Mouse (Mus musculus) CD8-positive naive resting alpha-beta T cell, adult 2 months (primary cell): ENCODE results near the gene Atg101.
A peak's percentile ranks its signal among the peaks of the same experiment; 100 is the strongest.

Experiments used
- DNase-seq, 2 experiments: peaks; one replicate each; pipeline ENCODE4 v3.0.0; 2022; ENCODE audit warnings: low read depth in 2 of 2, low spot score in 2 of 2

Gene Atg101

DNA sequence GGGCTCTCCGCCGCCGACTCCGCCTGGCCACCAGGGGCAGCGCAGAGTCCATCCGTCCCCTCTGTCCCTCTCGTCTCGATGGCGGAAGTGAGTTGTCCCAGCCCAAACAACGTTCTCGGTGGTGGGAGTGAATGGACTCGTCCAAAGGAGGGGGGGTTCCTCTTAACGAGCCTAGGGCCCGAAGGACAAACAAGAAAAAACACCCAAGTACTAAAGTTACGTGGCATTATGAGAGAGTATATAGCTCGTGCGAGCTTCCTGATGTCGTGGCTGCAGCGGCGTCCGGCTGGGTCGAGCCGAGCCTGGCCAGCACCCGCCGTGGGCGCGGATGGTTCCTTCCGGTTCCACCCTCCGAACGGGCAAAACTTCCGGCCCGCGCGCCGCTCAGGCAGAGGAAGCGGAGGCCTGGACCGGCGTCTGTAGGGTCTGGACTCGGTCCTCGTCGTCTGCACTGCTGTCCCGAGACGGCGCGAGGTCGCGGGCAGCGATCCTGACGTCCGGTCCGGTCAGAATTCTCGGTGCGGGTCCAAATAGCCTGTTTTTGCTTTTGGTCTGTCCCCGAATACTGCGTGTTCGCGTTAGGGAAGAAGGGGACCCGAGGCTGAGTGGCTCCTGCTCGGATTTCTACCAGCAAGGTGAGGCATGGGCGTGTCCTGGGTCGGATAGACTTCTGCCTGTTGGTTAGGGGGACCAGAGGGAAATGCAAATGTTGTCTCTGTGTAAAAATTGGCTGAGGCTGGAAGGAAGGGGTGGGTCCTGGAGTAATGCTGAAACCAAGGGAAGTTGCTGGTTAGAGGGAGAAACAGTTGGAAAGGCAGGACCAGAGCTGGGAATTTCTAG, at the start of gene Atg101:
Atg101 (plus strand) TSS at position 362 of the 840 bp plus-strand sequence.
- DNase-seq, result peak; percentile 96 to 97

DNA sequence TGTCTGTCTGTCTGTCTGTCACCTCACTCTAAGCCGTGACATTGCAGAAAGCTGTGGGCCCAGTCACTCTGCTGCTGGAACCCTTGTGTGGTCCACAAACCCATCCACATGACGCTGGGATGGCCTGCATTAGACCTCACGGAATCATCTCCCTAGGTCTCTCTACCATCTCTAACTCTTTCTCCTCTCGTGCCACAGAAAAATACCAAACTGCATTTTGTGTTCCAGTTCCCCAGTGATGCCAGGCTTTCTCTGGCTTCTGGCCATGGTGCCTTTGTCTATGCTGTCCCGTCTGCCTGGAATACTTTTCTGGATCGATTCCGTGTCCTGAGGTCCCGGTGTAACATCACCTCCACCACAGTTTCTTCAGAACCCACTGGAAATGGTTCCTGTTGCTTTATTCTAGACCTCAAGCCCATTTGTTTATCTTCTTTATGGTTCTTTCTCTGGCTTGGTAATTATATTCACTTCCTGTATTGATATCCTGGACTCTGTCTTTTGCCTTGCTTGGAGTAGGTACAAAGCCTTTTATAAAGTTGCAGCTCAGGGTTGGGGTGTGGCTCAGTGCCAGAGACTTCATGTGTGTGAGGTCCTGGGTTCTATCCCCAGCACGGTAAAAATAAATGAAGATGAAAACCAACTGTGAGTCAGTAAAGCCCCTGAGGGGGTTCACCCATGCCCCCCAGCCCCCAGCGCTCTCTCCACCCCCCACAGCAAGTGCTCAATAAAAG, 49.3 kb upstream of the Atg101 start:
- DNase-seq, result no peak

DNA sequence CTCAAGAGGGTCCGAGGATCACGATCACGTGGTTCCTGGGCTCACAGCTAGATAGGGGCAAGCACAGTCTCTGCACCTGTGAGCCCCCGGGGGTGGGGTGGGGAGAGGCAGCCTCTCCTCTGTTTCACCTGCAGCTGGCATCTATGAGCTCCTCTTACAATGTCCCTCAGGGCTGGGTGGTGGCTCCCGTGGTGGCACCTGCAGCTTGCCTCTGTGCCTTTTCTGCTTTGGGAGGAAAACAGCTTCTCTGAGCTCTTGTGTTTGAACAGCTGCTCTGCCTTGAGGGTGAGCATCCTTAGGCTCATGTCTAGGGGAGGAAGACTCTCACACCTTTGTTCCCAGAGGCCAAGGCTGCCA, 48.8 kb upstream of the Atg101 start:
- DNase-seq, result no peak

DNA sequence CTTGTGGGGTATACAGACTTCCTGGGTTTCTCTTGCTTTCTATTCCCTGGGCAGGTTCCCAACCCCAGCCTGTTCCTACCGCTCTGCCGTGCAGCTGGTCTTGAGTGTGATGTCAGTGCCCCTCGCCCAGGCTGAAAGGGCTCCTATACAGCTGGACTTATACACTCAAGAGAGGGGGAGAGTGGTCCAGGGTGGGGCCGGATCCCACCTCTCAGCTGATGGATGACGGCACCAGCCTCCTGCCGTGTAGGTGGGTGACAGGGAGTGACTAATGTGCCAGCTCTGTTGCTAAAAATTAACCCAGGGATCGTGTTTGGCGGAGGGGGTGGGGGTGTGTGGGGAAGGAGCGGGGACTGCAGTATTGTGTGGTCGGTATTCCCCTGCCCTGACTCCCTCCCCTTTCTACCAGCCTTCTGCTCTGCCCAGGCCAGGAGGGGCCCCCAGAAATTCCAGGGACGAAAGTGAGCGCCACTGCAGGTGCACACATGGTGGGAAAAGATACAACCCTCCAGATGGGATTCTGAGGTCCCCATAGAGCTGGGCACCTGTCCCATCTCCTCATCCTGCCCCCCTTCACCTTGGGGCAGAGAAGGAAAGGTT, 48.2 kb upstream of the Atg101 start:
- no peak for DNase-seq

DNA sequence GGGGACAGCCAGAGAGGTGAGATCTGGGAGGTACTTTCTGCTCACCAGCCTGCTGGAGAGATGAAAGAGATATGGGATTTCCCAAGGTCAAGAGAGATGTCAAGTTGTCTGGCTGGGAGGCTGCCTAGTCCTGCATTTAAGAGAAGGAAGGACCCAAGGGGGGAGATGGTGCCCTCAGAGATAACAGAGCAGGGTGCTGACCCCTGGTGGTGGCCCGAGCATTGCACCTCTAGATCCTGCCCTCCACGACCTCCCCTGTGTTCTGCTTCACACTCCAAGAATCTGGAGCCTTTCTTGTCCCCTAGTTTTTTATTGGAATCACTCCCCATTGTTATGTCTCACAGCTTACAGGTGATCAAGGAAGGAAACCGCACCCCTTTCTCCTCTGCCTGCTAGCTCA, 47.2 kb upstream of the Atg101 start:
- DNase-seq, result peak; percentile 63 to 68

DNA sequence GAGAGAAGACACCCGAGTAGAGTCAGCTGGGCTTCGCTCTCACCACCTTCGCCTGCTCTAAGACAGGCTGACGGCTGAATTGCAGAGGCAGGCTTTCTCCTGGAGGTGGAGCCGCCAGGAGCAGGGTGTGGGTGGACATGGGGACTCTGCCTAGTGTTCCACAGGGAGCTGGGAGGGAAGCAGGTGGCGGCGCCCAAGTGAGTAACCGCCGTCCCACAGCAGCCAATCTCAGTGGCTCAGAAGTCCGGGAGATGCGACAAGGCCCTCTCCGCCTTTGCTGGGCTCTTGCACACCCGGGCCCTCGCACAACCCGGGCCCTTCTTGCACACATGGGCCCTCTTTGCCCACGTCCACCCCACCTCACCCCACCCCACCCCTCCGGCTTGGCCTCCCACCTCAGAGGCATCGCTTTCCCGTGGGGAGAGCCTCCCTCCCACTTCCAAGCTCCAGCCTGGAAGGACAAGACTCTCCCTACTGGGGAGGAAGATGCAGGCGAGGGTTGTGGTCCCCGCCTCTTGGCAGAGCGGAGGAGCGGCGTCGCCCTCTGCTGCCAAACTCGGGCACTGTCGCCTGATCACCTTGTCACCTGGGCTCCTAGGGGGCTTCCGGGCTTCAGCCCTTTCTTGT, 45.1 kb upstream of the Atg101 start:
- peak in 1 of 2 experiments; percentile 61 for DNase-seq

DNA sequence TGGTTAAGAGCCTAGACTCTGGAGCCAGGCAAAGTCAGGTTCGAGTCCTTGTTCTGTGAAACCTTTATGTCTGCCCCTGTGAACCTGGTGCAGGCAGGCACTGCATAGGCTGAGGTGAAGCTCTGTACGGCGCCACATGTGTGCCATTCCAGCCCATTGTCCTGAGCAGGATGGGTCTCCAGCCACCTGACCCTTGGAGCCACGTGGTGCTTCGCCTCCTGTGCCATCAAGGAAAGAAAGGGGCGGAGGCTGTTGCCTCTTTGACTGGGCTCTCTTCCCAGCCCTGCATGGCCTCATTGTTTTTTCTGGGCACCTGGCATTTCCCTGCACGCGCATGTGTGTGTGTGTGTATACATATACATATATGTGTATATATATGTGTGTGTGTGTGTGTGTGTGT, 44.3 kb upstream of the Atg101 start:
- no peak for DNase-seq

DNA sequence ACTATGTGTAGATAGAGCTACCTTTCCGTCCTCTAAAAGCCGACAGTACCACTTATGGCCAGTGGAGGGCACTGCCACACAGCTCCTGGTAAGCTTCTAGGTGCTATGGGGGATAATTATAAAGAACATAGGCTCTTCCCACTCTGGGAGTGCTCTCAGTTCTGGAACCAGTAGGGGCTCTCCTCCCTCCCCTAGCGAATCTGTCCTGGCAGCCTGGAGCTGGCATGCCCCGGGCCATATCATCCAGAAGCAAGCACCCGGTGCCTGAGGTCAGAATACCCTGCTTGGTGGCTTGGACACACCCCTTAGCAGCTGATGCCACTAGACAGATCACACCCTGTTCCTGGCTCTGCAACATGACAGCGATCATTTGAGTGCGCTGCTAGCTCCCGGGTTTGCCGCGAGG, 43.3 kb upstream of the Atg101 start:
- peak; percentile 80 to 89 for DNase-seq

DNA sequence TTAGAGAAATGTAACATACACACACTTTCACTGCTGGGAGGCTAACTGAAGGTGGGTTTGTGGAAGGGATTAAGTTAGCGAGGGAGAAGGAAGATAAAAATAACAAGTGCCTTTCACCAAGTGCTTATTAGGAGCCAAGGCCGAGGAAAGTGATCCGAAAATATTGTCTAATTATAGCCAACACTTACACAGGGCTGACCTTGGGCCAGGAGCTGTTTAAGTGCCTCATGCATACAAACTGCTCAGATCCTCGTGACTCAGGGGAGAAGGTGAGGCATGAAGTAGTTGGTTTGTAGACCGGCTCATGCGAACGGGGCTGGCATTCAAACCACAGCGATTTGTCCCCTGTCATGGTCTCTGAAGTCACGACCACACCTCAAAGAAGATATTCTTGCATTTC, 42.8 kb upstream of the Atg101 start:
- no peak for DNase-seq

DNA sequence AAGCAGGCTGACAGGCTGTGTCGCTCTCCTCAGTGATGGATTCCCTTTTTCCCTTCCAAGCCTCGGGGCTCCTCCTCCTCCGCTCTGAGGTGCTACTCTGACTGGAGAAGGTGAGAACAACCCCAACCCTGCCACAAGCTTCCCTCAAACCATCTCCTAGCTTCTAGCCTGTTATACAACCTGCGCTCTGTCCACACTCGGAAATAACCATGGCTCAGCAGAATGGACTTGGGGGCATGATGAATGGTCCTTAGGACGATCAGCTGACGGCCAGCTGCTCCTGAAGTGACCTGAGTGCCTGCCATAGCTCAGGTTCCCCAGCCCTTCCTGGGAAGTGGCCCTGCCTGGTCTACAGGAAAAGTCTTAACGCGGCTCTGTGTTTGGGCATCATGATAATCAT, 42.2 kb upstream of the Atg101 start:
- DNase-seq, result no peak

DNA sequence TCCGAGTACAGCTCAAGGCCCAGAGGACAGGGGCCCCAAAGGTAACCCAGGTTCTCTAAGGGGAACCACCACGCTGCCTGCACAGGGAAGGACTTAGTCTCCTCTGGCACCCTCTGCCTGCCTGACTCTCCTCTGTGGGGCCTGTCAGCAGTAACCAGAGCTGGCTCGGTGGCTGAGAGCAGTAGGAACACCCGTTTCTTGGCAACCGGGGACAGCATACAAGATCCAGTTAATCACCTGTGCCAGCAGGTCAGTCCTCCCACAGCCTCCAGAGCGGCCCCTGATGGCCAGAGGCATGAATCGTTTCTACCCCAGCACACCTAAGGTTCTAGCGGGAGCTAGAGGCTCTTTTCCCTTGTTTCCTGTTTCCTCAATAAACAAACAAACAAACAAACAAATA, 41.4 kb upstream of the Atg101 start:
- DNase-seq, result no peak

DNA sequence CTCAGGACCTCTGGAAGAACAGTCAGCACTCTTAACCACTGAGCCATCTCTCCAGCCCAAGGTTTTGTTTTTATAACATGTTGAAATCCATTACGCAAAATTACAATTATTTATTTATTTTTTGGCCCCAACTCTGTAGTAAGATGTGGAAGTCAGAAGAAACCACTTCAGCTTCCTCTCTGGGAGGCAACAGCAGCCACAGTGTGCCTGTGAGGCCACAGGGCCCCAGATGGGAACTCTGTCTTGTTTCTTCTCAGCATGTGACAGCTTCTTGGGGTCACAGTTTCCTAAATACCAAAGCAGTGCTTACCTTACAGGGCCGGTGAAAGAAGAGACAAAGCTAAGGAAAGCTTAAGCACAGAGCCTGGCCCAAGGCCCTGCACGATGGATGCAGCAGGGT, 40.1 kb upstream of the Atg101 start:
- DNase-seq, result no peak

DNA sequence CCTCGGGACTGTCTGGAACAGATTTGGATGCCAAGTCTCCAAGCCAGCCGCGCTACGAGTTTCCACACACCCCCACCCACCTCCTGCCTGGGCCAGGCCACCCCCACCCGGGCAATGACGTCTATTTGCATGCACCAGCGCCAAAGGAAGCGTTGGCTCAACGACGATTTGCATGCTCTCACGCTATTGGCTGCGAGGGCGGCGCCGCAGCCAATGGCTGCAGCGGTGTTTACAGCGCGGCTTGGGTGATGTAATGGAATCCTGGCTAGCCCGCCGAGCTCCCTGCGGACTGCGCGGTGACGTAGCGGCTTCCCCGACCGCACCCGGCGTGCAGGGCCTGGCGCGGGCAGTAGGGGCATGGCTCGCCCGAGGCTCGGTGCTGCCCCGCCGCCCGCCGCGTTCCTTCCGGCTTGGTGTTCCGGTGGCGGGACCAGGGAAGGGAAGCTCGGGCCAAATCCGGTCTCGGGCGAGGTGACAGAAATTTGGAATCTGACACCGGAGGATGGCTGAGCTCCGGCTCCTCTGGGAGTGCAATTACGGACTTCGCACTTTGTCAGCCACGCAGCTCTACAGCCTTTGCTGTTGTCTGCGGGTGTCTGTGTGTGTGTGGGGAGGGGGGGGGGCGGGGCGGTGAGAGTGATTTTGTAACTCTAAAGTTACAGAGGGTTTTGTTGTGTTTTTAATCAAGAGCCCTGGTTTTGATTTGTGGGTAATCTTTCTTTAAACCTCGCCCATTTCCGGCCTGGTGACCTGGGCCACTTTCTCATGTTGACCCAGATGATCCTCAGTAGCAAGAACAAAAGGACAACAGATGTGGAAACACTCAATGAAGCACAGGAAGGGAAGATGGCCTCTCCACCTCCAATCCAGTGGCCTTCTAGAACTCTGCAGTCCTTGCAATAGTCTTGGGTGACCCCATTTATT, 37.6 kb upstream of the Atg101 start:
- DNase-seq, result peak; percentile 92

DNA sequence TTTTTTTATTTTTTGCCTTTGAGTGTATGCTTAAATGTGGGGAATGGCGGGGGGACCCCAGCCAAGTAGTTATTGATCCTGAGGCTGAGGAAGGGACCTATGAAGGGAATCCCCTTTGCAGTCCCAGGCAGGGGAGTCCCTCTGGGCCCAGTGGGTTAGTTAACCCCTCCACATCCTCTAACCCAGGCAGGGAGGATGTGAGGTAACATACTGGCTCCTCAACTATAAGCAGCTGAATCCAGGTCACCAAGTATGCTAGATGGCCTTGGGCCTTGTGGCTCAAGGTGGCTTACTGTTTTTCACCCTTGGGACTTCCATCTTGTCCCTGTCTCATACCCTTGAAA, 36.9 kb upstream of the Atg101 start:
- DNase-seq, result no peak

DNA sequence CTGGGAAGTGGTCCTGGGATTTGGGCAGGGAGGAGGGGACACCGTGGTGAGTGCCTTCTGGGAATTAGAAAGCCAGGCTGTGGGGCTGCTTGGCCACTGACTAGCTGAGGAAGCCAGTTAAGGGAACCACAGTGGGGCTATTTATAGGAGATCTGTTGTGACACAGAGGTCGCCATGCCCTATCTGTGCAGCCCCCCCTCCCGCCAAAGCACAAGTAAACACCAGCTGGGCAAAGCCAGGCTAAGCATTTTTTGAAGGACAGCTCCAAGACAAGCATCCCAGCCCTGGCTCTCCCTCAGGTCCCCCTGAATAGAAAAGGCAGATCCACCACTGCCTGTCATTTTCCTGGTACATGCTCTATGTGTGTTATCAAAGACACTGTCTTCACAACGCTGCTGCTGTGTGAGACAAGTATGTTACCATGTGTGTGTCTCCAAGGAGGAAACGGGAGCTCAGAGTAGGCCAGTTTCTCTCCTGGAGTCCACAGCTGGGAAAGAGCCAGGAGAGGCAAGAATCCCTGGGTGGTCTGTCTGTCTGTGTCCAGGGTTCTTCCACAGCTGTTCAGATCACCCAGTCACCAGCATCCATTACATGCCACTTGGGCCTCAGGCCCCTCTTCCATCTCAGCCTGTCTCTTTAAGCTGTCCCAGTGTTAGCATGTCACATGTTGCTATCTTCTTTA, 35.9 kb upstream of the Atg101 start:
- no peak for DNase-seq

DNA sequence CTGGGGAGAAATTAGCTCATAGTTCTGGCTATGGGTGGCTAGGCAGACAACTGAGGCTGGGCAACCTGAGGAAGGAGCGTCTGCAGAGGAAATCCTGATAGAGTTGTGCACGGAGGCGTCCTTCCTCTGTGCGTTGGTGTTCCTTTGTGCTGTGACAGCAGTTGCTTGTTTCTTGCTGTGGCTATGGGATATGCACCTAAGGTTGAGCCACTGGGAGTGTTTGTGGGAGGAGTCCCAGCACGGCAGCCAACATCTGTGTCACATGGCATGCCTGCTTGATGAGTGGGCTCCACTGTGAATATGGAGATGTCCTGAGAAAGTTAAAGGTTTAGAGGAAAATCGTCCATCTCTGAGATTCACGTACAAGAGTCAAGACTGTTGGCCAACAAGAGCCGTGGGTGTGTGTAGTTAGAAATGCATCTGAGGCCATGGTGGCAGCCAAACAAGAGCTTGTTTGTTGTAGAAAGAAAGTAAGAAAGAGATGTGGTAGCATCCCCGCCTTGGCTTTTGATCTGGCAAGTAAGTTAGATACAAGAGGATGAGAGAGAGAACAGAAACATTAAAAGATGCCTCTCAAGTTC, 33.8 kb upstream of the Atg101 start:
- no peak for DNase-seq

DNA sequence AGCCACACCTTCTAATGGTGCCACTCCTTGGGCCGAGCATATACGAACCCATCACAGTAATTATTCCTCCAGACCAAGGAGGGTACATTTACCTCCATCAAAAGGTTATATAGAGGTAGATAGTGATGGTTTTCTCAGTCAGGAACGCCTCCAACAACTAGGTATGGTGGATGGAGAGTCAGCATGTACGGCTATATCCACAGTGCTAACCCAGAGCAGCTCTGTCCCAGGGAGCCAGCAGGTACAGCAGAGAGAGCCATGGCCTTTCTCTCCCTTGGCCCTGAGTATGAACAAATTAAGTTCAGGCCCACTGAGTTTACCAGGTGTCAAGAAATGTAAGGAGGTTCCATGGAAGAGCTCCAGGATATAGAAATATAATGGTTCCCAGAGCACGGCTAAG, 32.1 kb upstream of the Atg101 start:
- no peak for DNase-seq

DNA sequence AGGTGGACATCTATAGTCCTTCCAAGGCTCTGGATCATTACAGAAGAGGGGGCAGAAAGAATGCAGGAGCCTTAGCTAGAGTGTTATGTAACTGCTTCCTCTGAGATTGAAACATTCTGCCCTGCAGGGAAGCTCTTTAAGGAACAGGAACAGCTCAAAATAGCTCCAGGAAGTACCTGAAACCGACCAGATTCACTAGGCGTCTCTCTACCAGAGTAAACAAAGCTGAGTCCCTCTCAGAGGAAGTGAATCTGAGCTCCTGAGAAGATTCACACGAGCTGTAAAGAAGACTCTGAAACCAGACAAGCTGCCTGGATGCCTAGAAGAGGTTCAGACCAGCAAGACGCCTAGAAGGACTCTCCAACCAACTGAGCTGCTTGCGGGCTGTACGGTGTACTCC, 31.5 kb upstream of the Atg101 start:
- DNase-seq, result no peak

DNA sequence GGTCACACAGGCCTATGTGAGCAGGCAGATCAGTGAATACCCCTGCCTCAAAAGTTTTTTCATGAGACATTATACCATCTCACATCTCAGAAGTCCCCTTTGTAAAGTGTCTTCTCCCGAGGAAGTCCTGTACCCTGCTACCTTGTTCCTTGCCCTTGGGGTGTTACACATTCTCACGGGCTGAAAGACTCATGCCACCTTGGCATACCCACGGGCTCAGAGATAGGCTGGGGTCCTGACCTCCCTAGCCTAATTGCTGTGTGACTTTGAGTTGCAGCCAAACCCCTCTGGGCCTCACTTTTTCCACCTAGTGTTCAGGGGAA, 30.5 kb upstream of the Atg101 start:
- DNase-seq, result no peak
